Mouse (Mus musculus) ES-E14 (cell line): Measurements from ENCODE around the gene Inf2.

Experiments
- CHD2 ChIP-seq: IDR thresholded peaks from 2 replicates; pipeline ENCODE4 v1.6.1; 2014; ENCODE audit warnings: mild to moderate bottlenecking, low read depth, low read length, inconsistent platforms
- ZC3H11A ChIP-seq: IDR thresholded peaks from 2 replicates; pipeline ENCODE4 v1.6.1; 2012; ENCODE audit warnings: low read depth, mild to moderate bottlenecking, inconsistent platforms, low read length, borderline replicate concordance

DNA sequence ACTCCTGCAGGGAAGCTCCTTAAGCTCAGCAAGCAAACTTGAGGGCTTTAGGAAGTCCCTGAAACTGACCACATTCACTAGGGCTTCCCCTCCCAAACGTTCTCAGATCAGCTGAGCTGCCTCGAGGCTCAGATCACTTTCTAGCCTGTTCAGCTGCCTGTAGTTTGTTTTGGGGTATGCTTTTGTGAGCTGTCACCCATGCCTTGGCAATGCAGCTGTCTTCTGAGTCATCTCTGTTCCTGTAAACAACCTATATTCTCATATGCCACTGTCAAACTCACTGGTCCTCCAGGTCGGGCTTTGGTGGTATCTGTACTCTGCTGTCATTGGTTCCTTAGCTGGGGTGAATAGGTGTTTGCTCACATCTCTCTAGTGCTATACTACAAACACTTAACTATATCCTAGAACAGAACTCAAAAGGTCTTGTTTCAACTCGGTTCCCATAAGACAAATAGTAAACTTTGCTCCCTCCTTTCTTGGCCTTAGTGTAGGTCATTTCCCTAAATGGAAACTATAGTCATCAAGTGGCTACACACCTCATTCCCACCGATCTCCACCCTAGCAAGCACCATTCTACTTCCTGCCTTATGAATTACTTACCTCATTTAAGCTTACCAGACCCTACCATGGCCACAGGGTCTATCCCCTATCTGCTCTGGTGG lies 63.3 kb downstream of the Inf2 start:
- TF ChIP-seq ZC3H11A, result no peak
- TF ChIP-seq CHD2, result no peak
